In genomic region chr8:4276111-4276465, GRCm38 (mm10) we compare ENCODE assay signal across 8 mouse cellular contexts. TPM values are rescaled to one million over a fixed set of nuclear protein-coding genes. Genes with fewer than 3 reads are reported as not detected.
DNase-seq lines count a peak whose midpoint lies in the region; ATAC-seq and TF ChIP-seq lines count a peak whose summit lies in the region.

No protein-coding gene starts in this region.

- H3K27me3 ChIP-seq in heart, embryonic 12.5 days (replicated peaks): no peaks in the 10 kb centered on the region
- no peaks in the 10 kb centered on the region for H3K27me3 ChIP-seq in E14TG2a.4 (ENCODE audit: insufficient read depth, low read length)
- no peaks in the 10 kb centered on the region for H3K27me3 ChIP-seq in forebrain, embryonic 15.5 days
- no peaks in the 10 kb centered on the region for H3K27me3 ChIP-seq in liver, embryonic 15.5 days

- H3K27ac ChIP-seq in heart, embryonic 12.5 days (ENCODE audit: poor library complexity, severe bottlenecking): peak overlapping the region; percentile 32; the same call in 1 of the 2 replicates
- peak overlapping the region; percentile 82 for H3K27ac ChIP-seq in forebrain, embryonic 15.5 days (replicated peaks)
- peak overlapping the region; percentile 45 for H3K27ac ChIP-seq in liver, embryonic 15.5 days (replicated peaks)

- H3K4me1 ChIP-seq in heart, embryonic 12.5 days (replicated peaks): peaks cover 9% of the 10 kb centered on the region; the same call in 1 of the 2 replicates
- H3K4me1 ChIP-seq in E14TG2a.4 (replicated peaks; ENCODE audit: low read depth, low read length): peaks cover 23% of the 10 kb centered on the region
- H3K4me1 ChIP-seq in forebrain, embryonic 15.5 days: peaks cover 16% of the 10 kb centered on the region
- H3K4me1 ChIP-seq in liver, embryonic 15.5 days (replicated peaks): peaks cover 26% of the 10 kb centered on the region

- peak; percentile 43; the same call in 1 of the 2 replicates for ATAC-seq in heart, embryonic 12.5 days (ENCODE audit: insufficient number of reproducible peaks, low FRiP score)
- no peak; the same call in 1 of the 2 replicates for ATAC-seq in forebrain, embryonic 15.5 days (replicated peaks)
- ATAC-seq in liver, embryonic 15.5 days (ENCODE audit: insufficient read depth): no peak; the same call in 1 of the 2 replicates
- ATAC-seq in monocyte, adult 5-6 weeks (replicated peaks; ENCODE audit: insufficient number of reproducible peaks, low FRiP score, low TSS enrichment, poor library complexity, severe bottlenecking): no peak

- H3K9me3 ChIP-seq in heart, embryonic 12.5 days (replicated peaks): no peaks in the 10 kb centered on the region
- H3K9me3 ChIP-seq in E14TG2a.4 (ENCODE audit: low read length): no peaks in the 10 kb centered on the region
- H3K9me3 ChIP-seq in forebrain, embryonic 15.5 days: no peaks in the 10 kb centered on the region
- H3K9me3 ChIP-seq in liver, embryonic 15.5 days (replicated peaks): no peaks in the 10 kb centered on the region

- DNase-seq in heart, adult 11 months: no peak
- DNase-seq in right cerebral cortex, postnatal 4 days: no peak
- no peak for DNase-seq in layer of hippocampus, adult 8-10 months (ENCODE audit: low spot score in 2 of 2)

- H3K4me3 ChIP-seq in heart, embryonic 12.5 days: peak overlapping the region; percentile 61
- peak overlapping the region; percentile 98 for H3K4me3 ChIP-seq in E14TG2a.4 (replicated peaks; ENCODE audit: low read length)
- peak overlapping the region; percentile 63 for H3K4me3 ChIP-seq in forebrain, embryonic 15.5 days
- H3K4me3 ChIP-seq in liver, embryonic 15.5 days (replicated peaks): peak overlapping the region; percentile 76

- peak overlapping the region; percentile 75 for H3K9ac ChIP-seq in heart, embryonic 12.5 days
- H3K9ac ChIP-seq in forebrain, embryonic 15.5 days (replicated peaks): peak overlapping the region; percentile 63
- H3K9ac ChIP-seq in liver, embryonic 15.5 days: peak overlapping the region; percentile 61

- peaks cover 28% of the 10 kb centered on the region for H3K36me3 ChIP-seq in heart, embryonic 12.5 days
- peaks cover 26% of the 10 kb centered on the region for H3K36me3 ChIP-seq in E14TG2a.4 (ENCODE audit: insufficient read depth, low read length)
- peaks cover 13% of the 10 kb centered on the region; the same call in 1 of the 2 replicates for H3K36me3 ChIP-seq in forebrain, embryonic 15.5 days
- H3K36me3 ChIP-seq in liver, embryonic 15.5 days (replicated peaks): peaks cover 27% of the 10 kb centered on the region

- H3K4me2 ChIP-seq in heart, embryonic 12.5 days: peak overlapping the region; percentile 73
- peak overlapping the region; percentile 74 for H3K4me2 ChIP-seq in forebrain, embryonic 15.5 days (replicated peaks)
- peak overlapping the region; percentile 81 for H3K4me2 ChIP-seq in liver, embryonic 15.5 days

- no peak for TF ChIP-seq CTCF in E14TG2a.4 (conservative IDR thresholded peaks at IDR 0.05; ENCODE audit: low read length)

- 25% methylated on average over 9 of the region's 9 CpGs for WGBS in heart, embryonic 12.5 days
- 29% methylated on average over 9 of the region's 9 CpGs for WGBS in forebrain, embryonic 15.5 days
- 28% methylated on average over 9 of the region's 9 CpGs for WGBS in liver, embryonic 15.5 days (ENCODE audit: insufficient replicate concordance)

RNA-seq across cellular contexts. Expression of gene Timm44, which starts 0.4 kb away (rescaled TPM):
- 59.0 and 66.8 TPM in 2 replicates for polyA plus RNA-seq in heart, embryonic 12.5 days (2016; fragmentation: Nextera tagmentation; extraction: Ambion mirVana)
- polyA plus RNA-seq in forebrain, embryonic 15.5 days (2015; fragmentation: Nextera tagmentation; extraction: Ambion mirVana): 42.6 and 43.3 TPM in 2 replicates
- polyA plus RNA-seq in liver, embryonic 15.5 days (2015; fragmentation: Nextera tagmentation; extraction: Ambion mirVana): 27.8 and 31.4 TPM in 2 replicates
- 55.0 to 89.8 TPM (median 63.5 TPM) in 3 replicates for total RNA-seq in monocyte, adult 5-6 weeks (2017)
- total RNA-seq in layer of hippocampus, adult 8-10 months (2022): 10 to 100 TPM; 65.1 to 80.9 (median 70.8) TPM

RNA-seq across cellular contexts. Expression of gene Ctxn1, which starts 17.0 kb away (rescaled TPM):
- 36.1 and 36.2 TPM in 2 replicates for polyA plus RNA-seq in heart, embryonic 12.5 days (2016; fragmentation: Nextera tagmentation; extraction: Ambion mirVana)
- polyA plus RNA-seq in forebrain, embryonic 15.5 days (2015; fragmentation: Nextera tagmentation; extraction: Ambion mirVana): 397 and 404 TPM in 2 replicates
- polyA plus RNA-seq in liver, embryonic 15.5 days (2015; fragmentation: Nextera tagmentation; extraction: Ambion mirVana): 1.9 and 2.4 TPM in 2 replicates
- total RNA-seq in monocyte, adult 5-6 weeks (2017): 0.29 to 1.5 TPM in 2 of 3 replicates, not detected in the other
- 100 to 1,000 TPM; 421 to 475 (median 460) TPM for total RNA-seq in layer of hippocampus, adult 8-10 months (2022)

RNA-seq across cellular contexts. Expression of gene Snapc2, which starts 23.2 kb away (rescaled TPM):
- polyA plus RNA-seq in heart, embryonic 12.5 days (2016; fragmentation: Nextera tagmentation; extraction: Ambion mirVana): 41.0 and 41.5 TPM in 2 replicates
- polyA plus RNA-seq in forebrain, embryonic 15.5 days (2015; fragmentation: Nextera tagmentation; extraction: Ambion mirVana): 73.5 and 74.7 TPM in 2 replicates
- polyA plus RNA-seq in liver, embryonic 15.5 days (2015; fragmentation: Nextera tagmentation; extraction: Ambion mirVana): 17.8 and 21.8 TPM in 2 replicates
- total RNA-seq in monocyte, adult 5-6 weeks (2017): 4.6 to 7.5 TPM (median 6.2 TPM) in 3 replicates
- 10 to 100 TPM; 27.5 to 36.9 (median 32.2) TPM for total RNA-seq in layer of hippocampus, adult 8-10 months (2022)

RNA-seq across cellular contexts. Expression of gene Tgfbr3l, which starts 28.1 kb away (rescaled TPM):
- 3.1 and 4.6 TPM in 2 replicates for polyA plus RNA-seq in heart, embryonic 12.5 days (2016; fragmentation: Nextera tagmentation; extraction: Ambion mirVana)
- 3.1 and 3.4 TPM in 2 replicates for polyA plus RNA-seq in forebrain, embryonic 15.5 days (2015; fragmentation: Nextera tagmentation; extraction: Ambion mirVana)
- 0.36 and 0.68 TPM in 2 replicates for polyA plus RNA-seq in liver, embryonic 15.5 days (2015; fragmentation: Nextera tagmentation; extraction: Ambion mirVana)
- 0.95 to 1.8 TPM (median 0.97 TPM) in 3 replicates for total RNA-seq in monocyte, adult 5-6 weeks (2017)
- 10 to 100 TPM; 12.8 to 19.2 (median 16.5) TPM for total RNA-seq in layer of hippocampus, adult 8-10 months (2022)

RNA-seq across cellular contexts. Expression of gene Gm49320, which starts 37.4 kb away (rescaled TPM):
- polyA plus RNA-seq in heart, embryonic 12.5 days (2016; fragmentation: Nextera tagmentation; extraction: Ambion mirVana): 0.58 TPM in 1 of 2 replicates, not detected in the other
- 0.89 and 1.3 TPM in 2 replicates for polyA plus RNA-seq in forebrain, embryonic 15.5 days (2015; fragmentation: Nextera tagmentation; extraction: Ambion mirVana)
- polyA plus RNA-seq in liver, embryonic 15.5 days (2015; fragmentation: Nextera tagmentation; extraction: Ambion mirVana): 0.10 and 0.17 TPM in 2 replicates
- total RNA-seq in monocyte, adult 5-6 weeks (2017): not detected in 3 replicates
- total RNA-seq in layer of hippocampus, adult 8-10 months (2022): 1 to 10 TPM; 2.0 to 2.8 (median 2.3) TPM

Comparison
In these comparisons a context has a peak if more than half of its experiments do, and no peak if none do; other contexts are left out.
1. H3K27ac ChIP-seq: peak in every context shown above with its lines; median percentile 82 in forebrain, embryonic 15.5 days; 45 in liver, embryonic 15.5 days; 32 in heart, embryonic 12.5 days.
2. RNA of gene Ctxn1, which starts 17.0 kb away (polyA plus RNA-seq): 397 to 404 TPM in forebrain, embryonic 15.5 days and 36.1 to 36.2 TPM in heart, embryonic 12.5 days; 1.9 to 2.4 TPM in liver, embryonic 15.5 days; every median in the first group is over 10 times any median in the second.
3. Peak in every context shown above with its lines, with median percentiles within 50 percentile points of each other: H3K4me2 ChIP-seq, H3K4me3 ChIP-seq and H3K9ac ChIP-seq.